Mouse (Mus musculus): ENCODE measurements around the gene Jag2. TPM values are rescaled to one million over a fixed set of nuclear protein-coding genes. Genes with fewer than 3 reads are reported as not detected.

Gene Jag2
- polyA plus RNA-seq, 1 experiment from 2014 or later, result 7.9 TPM

GRCm38 (mm10) chr12:112860765-112861164 is 68.8 kb downstream of the Jag2 start:
- Histone ChIP-seq H3K36me3 (no peaks in the 10 kb centered on the region), H3K27me3 (no peaks in the 10 kb centered on the region), H3K4me3 (no peak overlapping the region), H3K4me1 (no peaks in the 10 kb centered on the region), H3K27ac (no peak overlapping the region), H3K9ac (no peak overlapping the region), H3K9me3 (no peaks in the 10 kb centered on the region), H3K4me2 (replicated peaks) (no peak overlapping the region)
- ATAC-seq (ENCODE audit: insufficient number of reproducible peaks, insufficient read depth, low FRiP score, low TSS enrichment), result no peak
- whole genome bisulfite sequencing, result 66% methylated on average over 7 of the region's 7 CpGs

- 58% methylated on average over 8 of the region's 8 CpGs for WGBS
- H3K4me2 ChIP-seq (replicated peaks), result no peak overlapping the region
- no peaks in the 10 kb centered on the region for H3K4me1 ChIP-seq
- ATAC-seq (ENCODE audit: insufficient number of reproducible peaks, insufficient read depth, low FRiP score, low TSS enrichment), result no peak
- H3K4me3 ChIP-seq, result no peak overlapping the region
- no peaks in the 10 kb centered on the region for H3K27me3 ChIP-seq
- H3K9ac ChIP-seq, result no peak overlapping the region
- H3K36me3 ChIP-seq, result no peaks in the 10 kb centered on the region
- no peak overlapping the region for H3K27ac ChIP-seq
- no peaks in the 10 kb centered on the region for H3K9me3 ChIP-seq
Measured at GRCm38 (mm10) chr12:112859930-112860329, 69.6 kb downstream of the Jag2 start.

DNA sequence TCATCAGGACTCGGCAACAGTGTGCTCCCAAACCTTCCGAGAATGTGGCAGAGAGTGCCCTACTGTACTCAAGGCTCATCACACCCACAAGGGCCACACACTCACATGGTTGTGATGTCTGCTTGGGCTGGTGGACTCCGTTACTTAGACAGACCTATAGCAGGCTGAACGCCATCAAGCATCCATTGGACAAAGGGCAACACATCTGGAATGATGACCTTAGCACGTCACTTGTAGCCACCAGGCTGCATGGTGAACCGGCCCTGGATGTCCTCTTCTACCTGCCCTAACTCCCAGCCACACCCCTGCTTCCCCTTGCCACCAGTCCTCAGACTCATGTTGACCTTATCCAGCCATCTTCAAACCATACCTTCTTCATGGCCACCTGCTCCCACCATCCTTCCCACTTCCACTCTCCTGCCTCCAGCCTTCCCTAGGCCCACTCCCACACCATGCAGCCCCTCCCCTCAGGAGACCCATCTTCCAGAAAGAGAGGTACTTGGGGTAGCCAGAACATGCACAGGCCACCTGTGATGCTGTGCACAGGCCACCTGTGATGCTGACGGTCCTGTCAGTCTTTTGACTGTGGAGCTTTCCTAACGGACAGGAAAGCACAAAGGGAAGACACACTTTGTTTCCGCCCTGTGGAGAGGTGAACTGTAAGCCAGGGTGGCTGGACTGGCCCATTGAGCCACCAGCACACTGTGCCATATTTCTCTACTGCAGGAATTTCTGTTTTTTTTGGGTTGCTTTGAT is 70.8 kb downstream of the Jag2 start:
- H3K27me3 ChIP-seq, result no peaks in the 10 kb centered on the region
- no peak overlapping the region for H3K4me3 ChIP-seq
- 85% methylated on average over 9 of the region's 9 CpGs for WGBS
- H3K9ac ChIP-seq, result no peak overlapping the region
- no peaks in the 10 kb centered on the region for H3K9me3 ChIP-seq
- no peak overlapping the region for H3K27ac ChIP-seq
- no peak for ATAC-seq (ENCODE audit: insufficient number of reproducible peaks, insufficient read depth, low FRiP score, low TSS enrichment)
- H3K36me3 ChIP-seq, result no peaks in the 10 kb centered on the region
- no peaks in the 10 kb centered on the region for H3K4me1 ChIP-seq
- no peak overlapping the region for H3K4me2 ChIP-seq (replicated peaks)

Small RNAs within 50 kb of the gene (microRNA-seq; reads per million reads assigned to microRNA genes)
- gene Mir6941, result 0.91 reads per million

Other genes with a start within 250 kb of the Jag2 start
- gene Cep170b, start 209.3 kb downstream of the Jag2 start, polyA plus RNA-seq (2016; fragmentation: Nextera tagmentation; extraction: Ambion mirVana), result 17.0 and 19.2 TPM in 2 replicates
- gene Pld4, start 169.1 kb downstream of the Jag2 start, polyA plus RNA-seq (2016; fragmentation: Nextera tagmentation; extraction: Ambion mirVana), result 4.9 TPM in 2 replicates
- 0.71 and 0.83 TPM in 2 replicates for gene Ahnak2, start 127.1 kb downstream of the Jag2 start, polyA plus RNA-seq (2016; fragmentation: Nextera tagmentation; extraction: Ambion mirVana)
- 9.2 and 9.6 TPM in 2 replicates for gene Clba1, start 120.8 kb downstream of the Jag2 start, polyA plus RNA-seq (2016; fragmentation: Nextera tagmentation; extraction: Ambion mirVana)
- 144 and 147 TPM in 2 replicates for gene Cdca4, start 100.4 kb downstream of the Jag2 start, polyA plus RNA-seq (2016; fragmentation: Nextera tagmentation; extraction: Ambion mirVana)
- 0.23 TPM in 1 of 2 replicates, not detected in the other for gene Gpr132, start 61.5 kb downstream of the Jag2 start, polyA plus RNA-seq (2016; fragmentation: Nextera tagmentation; extraction: Ambion mirVana)
- gene Nudt14, start 12.3 kb upstream of the Jag2 start, polyA plus RNA-seq (2016; fragmentation: Nextera tagmentation; extraction: Ambion mirVana), result 83.0 and 87.2 TPM in 2 replicates
- gene Btbd6, start 46.7 kb upstream of the Jag2 start, polyA plus RNA-seq (2016; fragmentation: Nextera tagmentation; extraction: Ambion mirVana), result 25.6 and 27.4 TPM in 2 replicates
- gene Brf1, start 70.9 kb upstream of the Jag2 start, polyA plus RNA-seq (2016; fragmentation: Nextera tagmentation; extraction: Ambion mirVana), result 81.9 and 83.0 TPM in 2 replicates
- 19.0 and 19.4 TPM in 2 replicates for gene Pacs2, start 84.7 kb upstream of the Jag2 start, polyA plus RNA-seq (2016; fragmentation: Nextera tagmentation; extraction: Ambion mirVana)
- 0.13 TPM in 1 of 2 replicates, not detected in the other for gene Tex22, start 144.7 kb upstream of the Jag2 start, polyA plus RNA-seq (2016; fragmentation: Nextera tagmentation; extraction: Ambion mirVana)
- 18.5 and 20.4 TPM in 2 replicates for gene Mta1, start 168.5 kb upstream of the Jag2 start, polyA plus RNA-seq (2016; fragmentation: Nextera tagmentation; extraction: Ambion mirVana)
- 78.8 and 88.4 TPM in 2 replicates for gene Crip2, start 210.5 kb upstream of the Jag2 start, polyA plus RNA-seq (2016; fragmentation: Nextera tagmentation; extraction: Ambion mirVana)
- 102 and 107 TPM in 2 replicates for gene Crip1, start 216.5 kb upstream of the Jag2 start, polyA plus RNA-seq (2016; fragmentation: Nextera tagmentation; extraction: Ambion mirVana)
- 47.2 and 49.7 TPM in 2 replicates for gene Tedc1, start 226.6 kb upstream of the Jag2 start, polyA plus RNA-seq (2016; fragmentation: Nextera tagmentation; extraction: Ambion mirVana)